Mouse (Mus musculus) right cerebral cortex, adult 2 months (tissue): Measurements from ENCODE around the gene Rhot1.
A peak's percentile ranks its signal among the peaks of the same experiment; 100 is the strongest.

ENCODE experiments used
- DNase-seq, 2 experiments: peaks; one replicate each; pipeline ENCODE4 v3.0.0; 2021 to 2022; ENCODE audit warnings: low spot score in 2 of 2

Rhot1 gene

GRCm38 (mm10) chr11:80287150-80287549 is 78.3 kb downstream of the Rhot1 start:
- peak; percentile 84 to 88 for DNase-seq

GRCm38 (mm10) chr11:80289701-80290445 is 81.1 kb downstream of the Rhot1 start:
- peak; percentile 69 to 77 for DNase-seq

- no peak for DNase-seq
These were observed 82.2 kb downstream of the Rhot1 start for GRCm38 (mm10) chr11:80291004-80291403.

GRCm38 (mm10) chr11:80292463-80292862 is 83.6 kb downstream of the Rhot1 start:
- no peak for DNase-seq

- DNase-seq, result no peak
These were observed 86.2 kb downstream of the Rhot1 start for GRCm38 (mm10) chr11:80295066-80295465.

GRCm38 (mm10) chr11:80295785-80296184 is 87.0 kb downstream of the Rhot1 start:
- DNase-seq, result no peak

GRCm38 (mm10) chr11:80299513-80300235 is 90.9 kb downstream of the Rhot1 start:
- peak in 1 of 2 experiments; percentile 44 for DNase-seq

GRCm38 (mm10) chr11:80300551-80301315 is 91.9 kb downstream of the Rhot1 start, which contains the start of gene Rhbdl3:
Rhbdl3 (plus strand) TSS chr11:80300912.
- peak; percentile 40 to 52 for DNase-seq

- no peak for DNase-seq
These were observed 92.7 kb downstream of the Rhot1 start for GRCm38 (mm10) chr11:80301316-80302045.

- DNase-seq, result peak in 1 of 2 experiments; percentile 48
These were observed 93.2 kb downstream of the Rhot1 start for GRCm38 (mm10) chr11:80302046-80302390.

GRCm38 (mm10) chr11:80302536-80302935 is 93.7 kb downstream of the Rhot1 start:
- peak; percentile 75 to 85 for DNase-seq

- DNase-seq, result no peak
These were observed 94.9 kb downstream of the Rhot1 start for GRCm38 (mm10) chr11:80303746-80304145.

GRCm38 (mm10) chr11:80304846-80305245 is 96.0 kb downstream of the Rhot1 start:
- peak; percentile 76 for DNase-seq

- no peak for DNase-seq
These were observed 99.7 kb downstream of the Rhot1 start for GRCm38 (mm10) chr11:80308537-80308936.

GRCm38 (mm10) chr11:80311271-80311670 is 102.5 kb downstream of the Rhot1 start:
- DNase-seq, result no peak

GRCm38 (mm10) chr11:80312049-80312448 is 103.2 kb downstream of the Rhot1 start:
- no peak for DNase-seq

- no peak for DNase-seq
These were observed 103.7 kb downstream of the Rhot1 start for GRCm38 (mm10) chr11:80312565-80312964.

- DNase-seq, result no peak
These were observed 104.6 kb downstream of the Rhot1 start for GRCm38 (mm10) chr11:80313462-80313861.

GRCm38 (mm10) chr11:80313944-80314343 is 105.1 kb downstream of the Rhot1 start:
- DNase-seq, result no peak

GRCm38 (mm10) chr11:80315743-80316639 is 107.2 kb downstream of the Rhot1 start:
- no peak for DNase-seq
